8 mouse cellular contexts compared by ENCODE assay signal in the genomic region with DNA sequence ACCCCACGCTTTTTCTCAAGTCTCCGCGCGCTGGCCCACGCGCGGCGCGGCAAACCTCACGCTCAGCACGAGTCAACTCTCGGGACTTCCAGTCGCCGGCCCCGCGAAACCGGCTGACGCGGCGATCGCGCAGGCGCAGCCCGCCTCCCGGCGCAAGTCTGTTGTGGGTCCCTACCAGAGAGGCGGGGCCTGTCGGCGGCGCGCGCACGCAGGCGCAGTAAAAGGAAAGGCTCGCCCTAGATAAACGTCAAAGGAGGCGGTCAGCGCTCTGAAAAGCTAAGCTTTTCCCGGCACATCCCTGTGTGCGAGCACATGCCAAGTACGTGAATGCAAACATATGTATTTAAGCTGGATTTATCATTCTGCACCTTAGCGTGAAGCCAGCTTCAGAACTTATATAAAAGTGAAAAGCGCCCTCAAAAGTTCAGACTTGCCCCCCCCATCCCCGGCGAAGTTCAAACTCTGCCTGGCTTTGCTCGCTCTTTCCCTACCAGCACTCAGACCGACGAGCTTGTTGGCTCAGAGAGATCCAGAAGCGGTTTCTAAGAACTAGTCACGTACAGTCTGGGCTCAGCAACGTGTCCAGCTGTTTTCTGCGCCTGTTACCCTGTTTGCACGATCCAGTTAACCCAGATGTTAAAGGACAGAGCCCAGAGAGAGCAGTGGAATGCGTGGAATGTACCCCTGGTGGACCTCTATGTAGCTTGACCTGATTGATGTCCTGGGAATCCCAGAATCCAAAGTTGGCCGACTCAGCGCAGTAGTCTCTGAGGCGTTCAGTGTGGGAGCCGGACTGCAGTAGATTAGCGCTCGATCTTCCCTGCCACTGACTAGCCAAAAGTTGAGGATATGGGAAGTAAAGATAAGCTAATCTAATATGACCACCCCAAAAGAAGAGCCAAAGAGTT. TPM values are rescaled to one million over a fixed set of nuclear protein-coding genes. Genes with fewer than 3 reads are reported as not detected.
DNase-seq lines count a peak whose midpoint lies in the region; ATAC-seq and TF ChIP-seq lines count a peak whose summit lies in the region.

A gene (minus strand): TSS at position 118 of the 908 bp plus-strand sequence.

- peak; percentile 97 for DNase-seq in brain, embryonic 14.5 days (ENCODE audit: low read depth)
- DNase-seq in kidney, postnatal 0 days (ENCODE audit: low spot score), result peak; percentile 96
- peak; percentile 88 for DNase-seq in liver, embryonic 11.5 days (ENCODE audit: low spot score)
- DNase-seq in naive thymus-derived CD4-positive, alpha-beta T cell, adult 2 months (ENCODE audit: low read depth), result peak; percentile 95

- peak; percentile 96 for ATAC-seq in heart, embryonic 12.5 days (ENCODE audit: insufficient number of reproducible peaks, low FRiP score)
- ATAC-seq in kidney, postnatal 0 days (replicated peaks; ENCODE audit: low FRiP score, low read depth), result peak; percentile 92
- ATAC-seq in liver, embryonic 11.5 days (replicated peaks; ENCODE audit: low FRiP score), result peak; percentile 89
- peak; percentile 94 for ATAC-seq in stomach, embryonic 14.5 days (ENCODE audit: insufficient number of reproducible peaks, insufficient read depth, low FRiP score, low read depth)

- peak within 1 kb of the TSS; percentile 94 for H3K9ac ChIP-seq in heart, embryonic 12.5 days
- peak within 1 kb of the TSS; percentile 76 for H3K9ac ChIP-seq in kidney, postnatal 0 days (ENCODE audit: low read depth, low read length)
- peak within 1 kb of the TSS; percentile 91 for H3K9ac ChIP-seq in liver, embryonic 11.5 days (ENCODE audit: low read depth, low read length)
- peak within 1 kb of the TSS; percentile 79 for H3K9ac ChIP-seq in stomach, embryonic 14.5 days (replicated peaks; ENCODE audit: low read depth, low read length)

- H3K27ac ChIP-seq in heart, embryonic 12.5 days (ENCODE audit: poor library complexity, severe bottlenecking), result peak within 1 kb of the TSS; percentile 98
- H3K27ac ChIP-seq in kidney, postnatal 0 days, result peak within 1 kb of the TSS; percentile 92
- peak within 1 kb of the TSS; percentile 97 for H3K27ac ChIP-seq in liver, embryonic 11.5 days (ENCODE audit: low read depth, low read length)
- peak within 1 kb of the TSS; percentile 96 for H3K27ac ChIP-seq in stomach, embryonic 14.5 days (ENCODE audit: low read length)

- peak within 1 kb of the TSS; percentile 43 for H3K4me3 ChIP-seq in C2C12 (ENCODE audit: insufficient read depth, poor library complexity, severe bottlenecking)
- peak within 1 kb of the TSS; percentile 65 for H3K4me3 ChIP-seq in erythroblast, embryonic 14.5 days (replicated peaks)
- peak within 1 kb of the TSS; percentile 87 for H3K4me3 ChIP-seq in heart, embryonic 12.5 days
- H3K4me3 ChIP-seq in kidney, postnatal 0 days (replicated peaks; ENCODE audit: low read depth, low read length), result peak within 1 kb of the TSS; percentile 59
- peak within 1 kb of the TSS; percentile 82 for H3K4me3 ChIP-seq in liver, embryonic 11.5 days (ENCODE audit: low read depth, low read length)
- peak within 1 kb of the TSS; percentile 60 for H3K4me3 ChIP-seq in stomach, embryonic 14.5 days (ENCODE audit: low read depth, low read length)

- no peaks in the 10 kb centered on the region for H3K9me3 ChIP-seq in erythroblast, embryonic 14.5 days (ENCODE audit: control insufficient read depth, low read length)
- no peaks in the 10 kb centered on the region for H3K9me3 ChIP-seq in heart, embryonic 12.5 days (replicated peaks)
- H3K9me3 ChIP-seq in kidney, postnatal 0 days (replicated peaks; ENCODE audit: low read length), result no peaks in the 10 kb centered on the region
- no peaks in the 10 kb centered on the region for H3K9me3 ChIP-seq in liver, embryonic 11.5 days (ENCODE audit: control insufficient read depth, low read length)
- H3K9me3 ChIP-seq in stomach, embryonic 14.5 days (ENCODE audit: control insufficient read depth, low read depth, low read length), result no peaks in the 10 kb centered on the region

- TF ChIP-seq CTCF in C2C12 (IDR thresholded peaks at IDR 0.05; ENCODE audit: control insufficient read depth, insufficient read depth, insufficient read length), result no peak
- no peak for TF ChIP-seq CTCF in brain, embryonic 14.5 days (IDR thresholded peaks at IDR 0.05; ENCODE audit: borderline replicate concordance, extremely low read depth, insufficient read depth, insufficient read length)
- TF ChIP-seq CTCF in kidney, postnatal 0 days (IDR thresholded peaks at IDR 0.05; ENCODE audit: low read depth), result peak; percentile 8; the same call in 1 of the 2 replicates

- peak within 1 kb of the TSS; percentile 55 for H3ac ChIP-seq in C2C12 (ENCODE audit: control insufficient read depth, insufficient read length, low read depth)

- peaks cover 21% of the 10 kb centered on the region for H3K36me3 ChIP-seq in C2C12 (ENCODE audit: control insufficient read depth, insufficient read depth)
- H3K36me3 ChIP-seq in erythroblast, embryonic 14.5 days (ENCODE audit: control insufficient read depth), result peaks cover 42% of the 10 kb centered on the region
- peaks cover 29% of the 10 kb centered on the region for H3K36me3 ChIP-seq in heart, embryonic 12.5 days
- H3K36me3 ChIP-seq in kidney, postnatal 0 days (ENCODE audit: insufficient read depth, low read length), result peaks cover 2% of the 10 kb centered on the region; the same call in 1 of the 2 replicates
- H3K36me3 ChIP-seq in liver, embryonic 11.5 days (ENCODE audit: control insufficient read depth, insufficient read depth, low read length), result peaks cover 2% of the 10 kb centered on the region; the same call in 1 of the 2 replicates
- peaks cover 4% of the 10 kb centered on the region; the same call in 1 of the 2 replicates for H3K36me3 ChIP-seq in stomach, embryonic 14.5 days (ENCODE audit: control insufficient read depth, insufficient read depth, low read length)

- H3K27me3 ChIP-seq in C2C12 (ENCODE audit: control insufficient read depth, insufficient read depth, insufficient read length), result no peaks in the 10 kb centered on the region
- H3K27me3 ChIP-seq in erythroblast, embryonic 14.5 days (ENCODE audit: control insufficient read depth), result no peaks in the 10 kb centered on the region
- H3K27me3 ChIP-seq in heart, embryonic 12.5 days (replicated peaks), result no peaks in the 10 kb centered on the region
- no peaks in the 10 kb centered on the region for H3K27me3 ChIP-seq in kidney, postnatal 0 days (ENCODE audit: insufficient read depth, low read length)
- no peaks in the 10 kb centered on the region for H3K27me3 ChIP-seq in liver, embryonic 11.5 days (replicated peaks; ENCODE audit: control insufficient read depth, insufficient read depth, low read length)
- no peaks in the 10 kb centered on the region for H3K27me3 ChIP-seq in stomach, embryonic 14.5 days (ENCODE audit: control insufficient read depth, insufficient read depth, low read length)

- peaks cover 52% of the 10 kb centered on the region for H3K4me1 ChIP-seq in erythroblast, embryonic 14.5 days (ENCODE audit: control insufficient read depth)
- peaks cover 46% of the 10 kb centered on the region for H3K4me1 ChIP-seq in heart, embryonic 12.5 days (replicated peaks)
- peaks cover 9% of the 10 kb centered on the region for H3K4me1 ChIP-seq in kidney, postnatal 0 days (replicated peaks; ENCODE audit: insufficient read depth, low read length)
- peaks cover 13% of the 10 kb centered on the region for H3K4me1 ChIP-seq in liver, embryonic 11.5 days (replicated peaks; ENCODE audit: control insufficient read depth, insufficient read depth, low read length)
- H3K4me1 ChIP-seq in stomach, embryonic 14.5 days (ENCODE audit: control insufficient read depth, insufficient read depth, low read length), result peaks cover 14% of the 10 kb centered on the region; the same call in 1 of the 2 replicates

- TF ChIP-seq POLR2A in brain, embryonic 14.5 days (IDR thresholded peaks at IDR 0.05; ENCODE audit: borderline replicate concordance, extremely low read depth, insufficient read depth, insufficient read length, poor library complexity, severe bottlenecking), result peak; percentile 89

- peak within 1 kb of the TSS; percentile 98 for H3K4me2 ChIP-seq in heart, embryonic 12.5 days
- peak within 1 kb of the TSS; percentile 98 for H3K4me2 ChIP-seq in kidney, postnatal 0 days (ENCODE audit: low read length)
- peak within 1 kb of the TSS; percentile 98 for H3K4me2 ChIP-seq in liver, embryonic 11.5 days
- H3K4me2 ChIP-seq in stomach, embryonic 14.5 days (replicated peaks; ENCODE audit: low read depth, low read length), result peak within 1 kb of the TSS; percentile 72

- peaks cover 11% of the 10 kb centered on the region for H3K79me3 ChIP-seq in C2C12 (ENCODE audit: low read depth)

- H3K79me2 ChIP-seq in C2C12 (ENCODE audit: control insufficient read depth, insufficient read depth), result peaks cover 18% of the 10 kb centered on the region

- WGBS in heart, embryonic 12.5 days, result 2% methylated on average over 60 of the region's 60 CpGs
- WGBS in kidney, postnatal 0 days, result under 1% methylated on average over 60 of the region's 60 CpGs
- under 1% methylated on average over 60 of the region's 60 CpGs for WGBS in liver, embryonic 11.5 days
- WGBS in stomach, embryonic 14.5 days, result under 1% methylated on average over 60 of the region's 60 CpGs

TF ChIP-seq in C2C12, 6 proteins besides CTCF, POLR2A, EP300 and RAD21:
- TF ChIP-seq MAX (IDR thresholded peaks at IDR 0.05), result peak; percentile 44
- no peak for TF ChIP-seq FOSL1 (IDR thresholded peaks at IDR 0.05; ENCODE audit: insufficient read depth, low read length, poor library complexity, severe bottlenecking)

RNA-seq across cellular contexts. Expression of the gene that starts here (rescaled TPM):
- 22.5 TPM for polyA plus RNA-seq in C2C12 (2012; fragmentation: generic; extraction: Trizol)
- 30.2 and 33.7 TPM in 2 replicates for polyA plus RNA-seq in brain, embryonic 14.5 days (2012; rRNA removed)
- 6.4 and 7.5 TPM in 2 replicates for polyA plus RNA-seq in erythroblast, embryonic 14.5 days (2012)
- 7.1 TPM in 2 replicates for polyA plus RNA-seq in heart, embryonic 12.5 days (2016; fragmentation: Nextera tagmentation; extraction: Ambion mirVana)
- 8.4 and 9.9 TPM in 2 replicates for polyA plus RNA-seq in kidney, postnatal 0 days (2015; fragmentation: Nextera tagmentation; extraction: Ambion mirVana)
- 10.0 and 10.9 TPM in 2 replicates for polyA plus RNA-seq in liver, embryonic 11.5 days (2014; fragmentation: Nextera tagmentation; extraction: Ambion mirVana)
- 5.7 and 6.7 TPM in 2 replicates for polyA plus RNA-seq in stomach, embryonic 14.5 days (2014; fragmentation: Nextera tagmentation; extraction: Ambion mirVana)

Comparison
In these comparisons a context has a peak if more than half of its experiments do, and no peak if none do; other contexts are left out.
1. Peak in every context shown above with its lines: DNase-seq, ATAC-seq, H3K4me3 ChIP-seq and H3K27ac ChIP-seq.